ENCODE assay signal across 27 mouse cellular contexts in genomic region chr15:32647061-32647687, GRCm38 (mm10).
DNase-seq lines count a peak whose midpoint lies in the region; ATAC-seq and TF ChIP-seq lines count a peak whose summit lies in the region.
"Had no signal": no experiment of that assay in that cellular context is flagged by ENCODE, and none has a peak within 500 bp of the region (broad histone marks: within the 10 kb centered on the region; RNA-seq: fewer than 3 reads in every experiment).

No protein-coding gene starts in this region.

- peak; percentile 23 to 44 for DNase-seq in cerebellum, postnatal 14 days
- no peak for DNase-seq in cerebellum, adult 8-10 months
- peak; percentile 75 for DNase-seq in kidney, postnatal 0 days (ENCODE audit: low spot score)
- DNase-seq in kidney, postnatal 14 days, result no peak
- DNase-seq in lung, adult 18-20 months, result no peak
- no peak for DNase-seq in thymus, postnatal 0 days (ENCODE audit: low spot score)
- DNase-seq: adrenal gland, adult 2 months; adrenal gland, postnatal 36 days; cerebellum, adult 18-20 months; forebrain, postnatal 0 days; kidney, adult 11 months; layer of hippocampus, postnatal 36 days; left cerebral cortex, postnatal 4 days; liver, embryonic 13.5 days; lung, postnatal 36 days; thymus, adult 2 months; thymus, postnatal 4 days had no signal

- 0 out of 2 replicates have a peak, but pooled peaks have one; percentile 52 for ATAC-seq in kidney, postnatal 0 days (replicated peaks; ENCODE audit: low FRiP score, low read depth)
- ATAC-seq in lung, embryonic 16.5 days (ENCODE audit: low read depth), result peak; percentile 90
- ATAC-seq: activated CD4-positive, CD25-positive, alpha-beta regulatory T cell, adult 4 months; CD4-positive, CD25-positive, alpha-beta regulatory T cell, adult 4 months; forebrain, postnatal 0 days; inflammation-experienced regulatory T-cells, adult 6 months; midbrain, embryonic 16.5 days had no signal

- no peak overlapping the region for H3K4me3 ChIP-seq in kidney, postnatal 0 days (replicated peaks; ENCODE audit: low read depth, low read length)
- no peak overlapping the region for H3K4me3 ChIP-seq in lung, embryonic 16.5 days (ENCODE audit: low read length)
- H3K4me3 ChIP-seq: embryonic facial prominence, embryonic 15.5 days; forebrain, embryonic 12.5 days; liver, embryonic 13.5 days; neural tube, embryonic 12.5 days had no signal

- no peaks in the 10 kb centered on the region for H3K9me3 ChIP-seq in kidney, postnatal 0 days (replicated peaks; ENCODE audit: low read length)
- H3K9me3 ChIP-seq in lung, embryonic 16.5 days (ENCODE audit: control insufficient read depth, low read length), result no peaks in the 10 kb centered on the region
- H3K9me3 ChIP-seq: embryonic facial prominence, embryonic 15.5 days; forebrain, embryonic 12.5 days; liver, embryonic 13.5 days; neural tube, embryonic 12.5 days had no signal

- H3K4me1 ChIP-seq in kidney, postnatal 0 days (replicated peaks; ENCODE audit: insufficient read depth, low read length), result no peaks in the 10 kb centered on the region
- peaks cover 5% of the 10 kb centered on the region for H3K4me1 ChIP-seq in lung, embryonic 16.5 days (replicated peaks; ENCODE audit: control insufficient read depth, insufficient read depth, low read length)
- H3K4me1 ChIP-seq: embryonic facial prominence, embryonic 15.5 days; forebrain, embryonic 12.5 days; liver, embryonic 13.5 days; neural tube, embryonic 12.5 days had no signal

- 46% methylated on average over 1 of the region's 1 CpGs for WGBS in kidney, postnatal 0 days
- WGBS in lung, embryonic 16.5 days, result 36% methylated on average over 1 of the region's 1 CpGs

- H3K9ac ChIP-seq in kidney, postnatal 0 days (ENCODE audit: low read depth, low read length), result no peak overlapping the region
- no peak overlapping the region for H3K9ac ChIP-seq in lung, embryonic 16.5 days (ENCODE audit: low read length)
- H3K9ac ChIP-seq: embryonic facial prominence, embryonic 15.5 days; forebrain, embryonic 12.5 days; forebrain, postnatal 0 days; hindbrain, embryonic 14.5 days; liver, embryonic 13.5 days; neural tube, embryonic 12.5 days had no signal

- H3K27ac ChIP-seq in kidney, postnatal 0 days, result no peak overlapping the region
- no peak overlapping the region for H3K27ac ChIP-seq in lung, embryonic 16.5 days (ENCODE audit: low read length)
- H3K27ac ChIP-seq: embryonic facial prominence, embryonic 15.5 days; forebrain, embryonic 12.5 days; hindbrain, embryonic 14.5 days; liver, embryonic 13.5 days; neural tube, embryonic 12.5 days had no signal

- TF ChIP-seq CTCF in kidney, postnatal 0 days (IDR thresholded peaks at IDR 0.05; ENCODE audit: low read depth), result no peak

- no peaks in the 10 kb centered on the region for H3K36me3 ChIP-seq in kidney, postnatal 0 days (ENCODE audit: insufficient read depth, low read length)
- H3K36me3 ChIP-seq in lung, embryonic 16.5 days (ENCODE audit: control insufficient read depth, insufficient read depth, low read length), result no peaks in the 10 kb centered on the region
- H3K36me3 ChIP-seq: embryonic facial prominence, embryonic 15.5 days; forebrain, embryonic 12.5 days; liver, embryonic 13.5 days; neural tube, embryonic 12.5 days had no signal

- H3K4me2 ChIP-seq in kidney, postnatal 0 days (ENCODE audit: low read length), result no peak overlapping the region
- H3K4me2 ChIP-seq in lung, embryonic 16.5 days (ENCODE audit: low read depth, low read length), result no peak overlapping the region
- H3K4me2 ChIP-seq: embryonic facial prominence, embryonic 15.5 days; forebrain, embryonic 12.5 days; hindbrain, embryonic 14.5 days; liver, embryonic 13.5 days; midbrain, embryonic 11.5 days; neural tube, embryonic 12.5 days had no signal

- H3K27me3 ChIP-seq in kidney, postnatal 0 days (ENCODE audit: insufficient read depth, low read length), result no peaks in the 10 kb centered on the region
- no peaks in the 10 kb centered on the region for H3K27me3 ChIP-seq in lung, embryonic 16.5 days (ENCODE audit: control insufficient read depth, insufficient read depth, low read depth, low read length)
- H3K27me3 ChIP-seq: embryonic facial prominence, embryonic 15.5 days; forebrain, embryonic 12.5 days; liver, embryonic 13.5 days; neural tube, embryonic 12.5 days had no signal

Comparison
In these comparisons a context has a peak if more than half of its experiments do, and no peak if none do; other contexts are left out.
1. DNase-seq: peak in cerebellum, postnatal 14 days (2 of 2) and kidney, postnatal 0 days (single experiment); none in cerebellum, adult 8-10 months (single experiment), kidney, postnatal 14 days (single experiment), lung, adult 18-20 months (0 of 2) and thymus, postnatal 0 days (single experiment).